Mouse (Mus musculus) embryonic facial prominence, embryonic 14.5 days (tissue): Measurements from ENCODE around the gene Ldb2. TPM values are rescaled to one million over a fixed set of nuclear protein-coding genes. Genes with fewer than 3 reads are reported as not detected.

ENCODE experiments used
- ATAC-seq: fragments of 200-750 bp; cut with Nextera tagmentation; 2 replicates; pipeline ENCODE4 v1.8.0; 2017; ENCODE audit warnings: low read depth, moderate number of reproducible peaks, moderate TSS enrichment
- DNase-seq: peaks from one replicate; pipeline ENCODE4 v3.0.0-alpha.2; 2015; ENCODE audit warnings: low spot score
- H3K27ac ChIP-seq: fragments of 300-500 bp; sonication (generic); replicated peaks from 2 replicates; pipeline ENCODE4 v1.5.1; 2014; ENCODE audit warnings: low read depth, mild to moderate bottlenecking, low read length, moderate library complexity
- H3K27me3 ChIP-seq: fragments of 300-500 bp; sonication (generic); replicated peaks from 2 replicates; pipeline ENCODE4 v1.6.1; 2014; ENCODE audit warnings: low read length; ENCODE audit not compliant: control insufficient read depth, insufficient read depth
- H3K36me3 ChIP-seq: fragments of 300-500 bp; sonication (generic); 2 replicates; pipeline ENCODE4 v1.6.1; 2014; ENCODE audit warnings: low read length, mixed read lengths; ENCODE audit not compliant: control insufficient read depth, insufficient read depth
- H3K4me1 ChIP-seq: fragments of 300-500 bp; sonication (generic); 2 replicates; pipeline ENCODE4 v1.6.1; 2014; ENCODE audit warnings: antibody characterized with exemption, low read length; ENCODE audit not compliant: control insufficient read depth, insufficient read depth
- H3K4me2 ChIP-seq: fragments of 300-500 bp; sonication (generic); 2 replicates; pipeline ENCODE4 v1.6.1; 2014; ENCODE audit warnings: low read depth, mild to moderate bottlenecking, low read length, moderate library complexity, mixed read lengths
- H3K4me3 ChIP-seq: fragments of 300-500 bp; sonication (generic); 2 replicates; pipeline ENCODE4 v1.5.1; 2014; ENCODE audit warnings: low read depth, mild to moderate bottlenecking, low read length
- H3K9ac ChIP-seq: fragments of 300-500 bp; sonication (generic); 2 replicates; pipeline ENCODE4 v1.6.1; 2014; ENCODE audit warnings: low read depth, mild to moderate bottlenecking, low read length, moderate library complexity, mixed read lengths
- H3K9me3 ChIP-seq: fragments of 300-500 bp; sonication (generic); 2 replicates; pipeline ENCODE4 v1.6.1; 2016; ENCODE audit warnings: low read length; ENCODE audit not compliant: control insufficient read depth
- WGBS: fragments of 180-500 bp; shearing (Covaris S2); extraction: QIAGEN DNeasy Blood & Tissue Kit; methylation state at CpG from one replicate; pipeline ENCODE4 v1.1.7; 2014; 5-methylcytosine and 5-hydroxymethylcytosine counted together
- polyA plus RNA-seq: library from polyadenylated mRNA; unstranded; fragments of >200 nt; fragmentation: Nextera tagmentation; extraction: Ambion mirVana; gene quantifications from 2 replicates; pipeline ENCODE4 v1.2.1, GENCODE M21; 2014

Ldb2 gene
- polyA plus RNA-seq, 1 experiment from 2014 or later = 50.8 TPM

DNA sequence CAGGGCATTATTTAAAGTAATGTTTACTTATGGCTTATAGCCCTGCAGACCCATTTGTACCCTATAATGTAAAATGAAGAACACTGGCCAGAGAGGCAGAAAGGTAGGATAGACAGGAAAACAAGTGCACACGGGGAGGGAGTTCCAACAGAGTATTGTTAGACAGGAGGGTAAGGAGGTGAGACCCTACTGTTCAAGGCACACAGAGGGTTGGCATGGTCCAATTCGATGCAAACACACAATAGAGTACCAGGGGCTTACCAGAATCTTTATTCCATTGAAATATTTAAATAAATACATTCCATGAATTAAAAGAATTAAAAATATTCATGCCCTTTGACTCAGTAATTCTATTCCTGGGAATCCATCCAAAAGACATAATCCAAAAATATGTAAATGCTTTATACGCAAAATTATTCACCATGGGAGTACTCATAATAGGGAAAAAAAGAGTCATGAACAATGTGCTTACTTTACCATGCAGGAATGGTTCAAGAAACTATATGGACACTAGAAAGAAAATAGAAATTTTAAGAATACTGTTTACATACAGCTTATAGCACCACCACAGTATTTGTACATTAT lies 118.3 kb downstream of the Ldb2 start:
- DNase-seq = peak; percentile 45
- H3K9me3 ChIP-seq = no peaks in the 10 kb centered on the region
- WGBS = 68% methylated on average over 3 of the region's 3 CpGs

DNA sequence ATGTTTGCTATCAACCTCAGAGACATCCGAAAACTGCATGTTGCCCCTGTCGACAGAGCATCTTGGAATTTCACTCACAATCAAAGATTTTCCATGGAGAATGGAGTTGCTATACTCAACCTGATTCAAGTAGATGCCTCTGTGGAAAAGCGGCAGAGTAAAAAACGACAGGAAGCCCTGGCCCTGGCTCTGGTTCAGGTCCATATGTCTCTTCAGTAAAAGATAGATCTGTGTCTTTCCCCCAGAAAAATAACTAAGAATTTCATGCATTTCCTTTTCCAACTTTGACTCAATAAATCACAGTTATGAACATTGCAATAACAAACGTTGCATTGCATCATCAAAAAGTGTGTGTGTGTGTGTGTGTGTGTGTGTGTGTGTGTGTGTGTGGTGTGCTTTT lies 121.7 kb downstream of the Ldb2 start:
- no peak for DNase-seq

More for the DNA sequence above, 118.3 kb downstream of the Ldb2 start:
- no peak overlapping the region for H3K4me2 ChIP-seq
- H3K27ac ChIP-seq = no peak overlapping the region; the same call in 1 of the 2 replicates
- no peak overlapping the region for H3K9ac ChIP-seq
- no peaks in the 10 kb centered on the region for H3K27me3 ChIP-seq
- H3K4me3 ChIP-seq = no peak overlapping the region
- peaks cover 12% of the 10 kb centered on the region for H3K4me1 ChIP-seq
- ATAC-seq = no peak
- H3K36me3 ChIP-seq = no peaks in the 10 kb centered on the region

DNA sequence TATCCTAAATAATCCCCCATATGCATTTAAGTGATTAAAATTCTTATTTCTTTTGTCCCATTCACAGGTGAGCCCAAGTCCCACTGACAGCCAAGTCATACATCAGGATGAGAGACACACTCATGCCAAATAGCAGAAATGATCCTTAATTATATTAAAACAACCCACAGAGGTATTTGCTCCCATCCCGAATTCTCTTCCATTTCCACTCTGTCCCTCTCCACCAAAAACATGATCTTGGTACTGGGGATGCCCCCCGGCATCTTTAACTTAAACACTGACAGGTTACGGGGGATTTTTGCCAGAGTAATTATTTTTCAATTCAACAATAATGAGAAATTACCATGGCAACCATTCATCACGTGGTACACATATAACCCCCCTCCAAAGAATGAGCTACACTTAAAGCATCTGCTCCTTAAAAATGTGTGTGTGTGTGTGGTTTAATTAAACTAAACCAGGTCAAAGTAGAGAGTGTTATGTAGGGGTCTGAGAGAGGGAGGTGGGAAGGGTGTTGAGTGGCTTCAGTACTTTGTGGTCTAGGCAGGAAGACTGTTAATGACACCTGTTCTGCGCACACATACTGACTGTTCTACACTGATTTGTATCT lies 123.2 kb downstream of the Ldb2 start:
- no peaks in the 10 kb centered on the region for H3K27me3 ChIP-seq
- no peak overlapping the region for H3K4me2 ChIP-seq
- ATAC-seq (no peak), DNase-seq (no peak)
- H3K36me3 ChIP-seq = no peaks in the 10 kb centered on the region
- H3K4me1 ChIP-seq = 0 out of 2 replicates have a peak, but pooled peaks cover 6% of the 10 kb centered on the region
- no peaks in the 10 kb centered on the region for H3K9me3 ChIP-seq
- WGBS = 71% methylated on average over 5 of the region's 5 CpGs
- H3K9ac ChIP-seq = no peak overlapping the region
- no peak overlapping the region for H3K4me3 ChIP-seq
- no peak overlapping the region for H3K27ac ChIP-seq

More for the DNA sequence above, 121.7 kb downstream of the Ldb2 start:
- no peak overlapping the region for H3K9ac ChIP-seq
- no peaks in the 10 kb centered on the region for H3K36me3 ChIP-seq
- H3K4me1 ChIP-seq = peaks cover 11% of the 10 kb centered on the region
- ATAC-seq = no peak
- H3K27me3 ChIP-seq = no peaks in the 10 kb centered on the region
- H3K27ac ChIP-seq = no peak overlapping the region
- H3K4me2 ChIP-seq = no peak overlapping the region
- WGBS = 64% methylated on average over 5 of the region's 5 CpGs
- no peaks in the 10 kb centered on the region for H3K9me3 ChIP-seq
- H3K4me3 ChIP-seq = no peak overlapping the region

DNA sequence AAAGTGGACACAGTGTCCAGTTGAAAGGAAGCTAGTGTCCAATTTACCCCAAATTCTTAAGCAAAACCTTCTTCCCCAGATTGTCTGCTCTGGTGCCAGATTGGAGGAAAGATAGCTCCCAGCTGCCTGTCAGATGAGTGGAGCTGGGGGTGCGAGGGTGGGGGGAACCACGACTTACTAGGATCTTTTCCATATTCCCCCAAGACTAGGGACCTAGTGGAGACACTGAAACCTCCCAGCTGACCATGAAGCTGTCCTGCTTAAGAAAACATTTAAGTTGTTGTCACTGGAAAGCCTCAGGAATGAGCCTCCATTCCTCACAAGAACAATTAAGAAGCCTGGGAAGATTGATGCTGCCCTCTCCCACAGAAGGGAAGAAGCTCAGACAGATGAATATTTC lies 129.1 kb downstream of the Ldb2 start:
- DNase-seq (no peak), ATAC-seq (no peak)
- Histone ChIP-seq H3K27me3 (no peaks in the 10 kb centered on the region), H3K4me1 (no peaks in the 10 kb centered on the region), H3K4me3 (no peak overlapping the region), H3K27ac (no peak overlapping the region), H3K9ac (no peak overlapping the region), H3K36me3 (no peaks in the 10 kb centered on the region), H3K9me3 (no peaks in the 10 kb centered on the region), H3K4me2 (no peak overlapping the region)
- WGBS = 34% methylated on average over 2 of the region's 2 CpGs

DNA sequence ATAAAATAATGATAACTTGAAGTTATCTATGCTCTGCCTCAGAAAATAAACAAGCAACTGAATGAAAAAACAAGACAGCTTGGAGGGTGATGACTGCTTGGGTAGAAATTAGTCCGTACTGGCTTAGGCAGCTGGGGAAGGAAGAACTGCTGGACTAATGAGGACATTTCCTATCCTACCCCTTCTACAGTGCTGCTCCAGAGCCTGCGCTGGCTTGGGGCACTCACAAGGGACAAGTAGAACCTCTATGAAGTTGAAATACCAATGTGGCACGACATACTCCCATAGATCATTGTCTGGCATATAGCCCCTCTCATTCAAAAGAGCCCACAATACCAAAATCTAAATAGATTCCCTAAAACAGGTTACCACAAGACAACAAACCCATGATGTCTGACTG lies 131.6 kb downstream of the Ldb2 start:
- Histone ChIP-seq H3K9me3 (no peaks in the 10 kb centered on the region), H3K4me1 (no peaks in the 10 kb centered on the region), H3K36me3 (no peaks in the 10 kb centered on the region), H3K4me2 (no peak overlapping the region), H3K4me3 (no peak overlapping the region), H3K27ac (no peak overlapping the region), H3K27me3 (no peaks in the 10 kb centered on the region), H3K9ac (no peak overlapping the region)
- WGBS = 72% methylated on average over 3 of the region's 3 CpGs
- no peak for DNase-seq
- no peak for ATAC-seq

DNA sequence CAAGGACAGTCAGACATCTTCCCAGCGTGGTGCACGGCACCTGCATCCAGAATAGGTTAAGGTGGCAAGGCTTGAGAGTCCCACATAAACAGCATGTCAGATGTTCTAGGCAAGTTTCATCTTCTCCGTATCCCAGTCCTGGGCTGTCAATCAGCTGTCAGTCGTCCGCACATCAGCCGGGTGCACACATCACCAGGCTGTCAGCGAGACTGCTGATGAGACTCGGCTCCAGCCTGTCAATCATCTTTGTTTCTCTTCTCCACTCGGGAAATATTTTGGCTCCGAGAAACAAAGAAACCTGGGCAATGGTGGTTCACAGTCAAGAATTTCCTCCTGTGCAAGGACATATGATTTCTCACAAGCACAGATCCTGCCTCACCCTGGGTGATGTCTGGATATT lies 132.1 kb downstream of the Ldb2 start:
- Histone ChIP-seq H3K27ac (no peak overlapping the region), H3K4me2 (no peak overlapping the region), H3K4me3 (no peak overlapping the region), H3K36me3 (no peaks in the 10 kb centered on the region), H3K9ac (no peak overlapping the region), H3K4me1 (no peaks in the 10 kb centered on the region), H3K27me3 (no peaks in the 10 kb centered on the region), H3K9me3 (no peaks in the 10 kb centered on the region)
- no peak for DNase-seq
- ATAC-seq = no peak
- WGBS = 77% methylated on average over 10 of the region's 10 CpGs

DNA sequence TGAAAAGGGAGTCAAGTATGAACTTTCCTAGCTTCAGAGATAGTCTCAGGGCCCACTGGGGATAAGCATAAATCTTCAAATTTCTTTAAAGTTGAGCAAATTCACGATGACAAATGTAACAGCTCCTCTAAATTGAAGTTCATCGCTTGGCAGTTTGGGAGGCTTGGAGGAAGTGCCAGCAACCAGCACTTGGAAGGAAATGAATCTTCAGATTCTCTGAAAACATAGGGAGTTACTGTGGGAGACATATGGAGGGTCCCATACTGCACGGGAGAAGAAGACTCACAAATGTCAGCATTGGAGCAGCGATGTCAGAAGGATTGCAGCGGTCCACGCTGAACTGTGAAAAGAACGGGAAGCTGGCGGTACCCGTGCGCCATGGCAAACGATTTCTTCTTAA lies 139.8 kb downstream of the Ldb2 start:
- Histone ChIP-seq H3K9ac (no peak overlapping the region), H3K4me2 (no peak overlapping the region), H3K36me3 (no peaks in the 10 kb centered on the region), H3K4me3 (no peak overlapping the region), H3K27ac (no peak overlapping the region), H3K27me3 (no peaks in the 10 kb centered on the region), H3K4me1 (no peaks in the 10 kb centered on the region), H3K9me3 (no peaks in the 10 kb centered on the region)
- 89% methylated on average over 11 of the region's 11 CpGs for WGBS
- no peak for ATAC-seq
- DNase-seq = no peak

- DNase-seq = no peak
- Histone ChIP-seq H3K27me3 (no peaks in the 10 kb centered on the region), H3K36me3 (no peaks in the 10 kb centered on the region), H3K9me3 (no peaks in the 10 kb centered on the region), H3K9ac (no peak overlapping the region), H3K4me2 (no peak overlapping the region), H3K4me3 (no peak overlapping the region), H3K27ac (no peak overlapping the region), H3K4me1 (peaks cover 4% of the 10 kb centered on the region; the same call in 1 of the 2 replicates)
- 83% methylated on average over 1 of the region's 1 CpGs for WGBS
- no peak for ATAC-seq
Observed at GRCm38 (mm10) chr5:44656707-44657106, 142.8 kb downstream of the Ldb2 start.

DNA sequence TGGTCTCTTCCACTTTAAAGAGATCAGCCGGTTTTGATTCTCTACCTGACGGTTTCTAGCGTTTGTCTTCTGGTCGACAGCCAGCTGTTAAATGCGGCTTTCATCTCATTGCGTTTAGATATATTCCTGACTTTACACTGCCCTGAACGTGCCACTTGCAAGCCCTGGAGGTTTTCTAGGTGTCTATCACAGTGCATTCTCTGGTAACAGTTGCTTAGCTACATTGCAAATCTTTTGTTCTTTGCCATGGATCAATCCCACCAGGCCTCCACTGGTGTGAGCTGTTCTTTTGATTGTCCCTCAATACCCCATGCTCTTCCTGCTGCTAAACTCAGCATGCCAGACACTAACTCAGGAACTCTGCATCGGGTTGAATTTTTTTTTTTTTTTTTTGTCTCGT lies 145.1 kb downstream of the Ldb2 start:
- no peak overlapping the region for H3K9ac ChIP-seq
- H3K27ac ChIP-seq = no peak overlapping the region
- WGBS = 26% methylated on average over 9 of the region's 9 CpGs
- no peak overlapping the region for H3K4me3 ChIP-seq
- no peak for ATAC-seq
- H3K4me1 ChIP-seq = peaks cover 4% of the 10 kb centered on the region; the same call in 1 of the 2 replicates
- H3K36me3 ChIP-seq = no peaks in the 10 kb centered on the region
- H3K9me3 ChIP-seq = no peaks in the 10 kb centered on the region
- DNase-seq = no peak
- no peaks in the 10 kb centered on the region for H3K27me3 ChIP-seq
- H3K4me2 ChIP-seq = 0 out of 2 replicates have a peak overlapping the region, but pooled peaks have one; percentile 15
